Mouse (Mus musculus): ENCODE measurements at regions not wholly inside any gene's neighbourhood (a gene's known extent, or its start where the extent isn't known, plus 50 kb on each side); places are given as distances from the start of the nearest gene placed in this dataset.

DNA sequence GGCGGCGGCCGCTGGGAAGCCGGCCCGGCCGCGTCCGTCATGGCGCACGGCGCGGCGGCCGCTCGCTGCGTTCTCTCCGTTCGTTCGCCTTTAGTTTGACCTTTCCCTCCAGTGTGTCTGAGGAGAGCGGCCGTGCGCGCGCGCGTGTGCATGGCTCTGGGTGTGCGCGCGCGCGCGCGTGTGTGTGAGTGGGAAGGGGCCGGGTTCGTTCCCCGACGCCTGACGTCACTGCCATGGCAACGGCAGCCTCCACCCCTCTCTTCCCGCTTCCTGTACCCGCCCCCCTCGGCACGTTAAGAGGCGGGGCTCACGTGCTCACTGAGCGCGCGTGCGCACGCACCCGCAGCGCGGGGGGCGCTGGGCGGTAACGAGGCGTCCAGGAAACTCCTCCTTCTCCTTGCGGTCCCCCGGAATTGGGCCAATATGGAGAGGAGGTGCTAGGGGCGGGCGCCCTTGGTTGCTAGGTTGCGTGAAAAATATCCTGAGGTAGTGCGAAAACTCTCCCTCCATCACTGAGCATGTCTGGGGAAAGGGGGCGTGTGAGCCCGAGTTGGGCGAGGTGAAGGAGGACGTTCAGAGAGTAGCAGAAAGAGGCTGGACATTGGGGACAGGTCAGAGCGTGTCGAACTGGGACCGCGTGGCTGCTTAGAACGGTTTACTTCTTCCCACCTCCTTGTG lies 1862.5 kb upstream of the Lrrc6 start:
- DNase-seq (ENCODE audit: low spot score): peak; percentile 99

DNA sequence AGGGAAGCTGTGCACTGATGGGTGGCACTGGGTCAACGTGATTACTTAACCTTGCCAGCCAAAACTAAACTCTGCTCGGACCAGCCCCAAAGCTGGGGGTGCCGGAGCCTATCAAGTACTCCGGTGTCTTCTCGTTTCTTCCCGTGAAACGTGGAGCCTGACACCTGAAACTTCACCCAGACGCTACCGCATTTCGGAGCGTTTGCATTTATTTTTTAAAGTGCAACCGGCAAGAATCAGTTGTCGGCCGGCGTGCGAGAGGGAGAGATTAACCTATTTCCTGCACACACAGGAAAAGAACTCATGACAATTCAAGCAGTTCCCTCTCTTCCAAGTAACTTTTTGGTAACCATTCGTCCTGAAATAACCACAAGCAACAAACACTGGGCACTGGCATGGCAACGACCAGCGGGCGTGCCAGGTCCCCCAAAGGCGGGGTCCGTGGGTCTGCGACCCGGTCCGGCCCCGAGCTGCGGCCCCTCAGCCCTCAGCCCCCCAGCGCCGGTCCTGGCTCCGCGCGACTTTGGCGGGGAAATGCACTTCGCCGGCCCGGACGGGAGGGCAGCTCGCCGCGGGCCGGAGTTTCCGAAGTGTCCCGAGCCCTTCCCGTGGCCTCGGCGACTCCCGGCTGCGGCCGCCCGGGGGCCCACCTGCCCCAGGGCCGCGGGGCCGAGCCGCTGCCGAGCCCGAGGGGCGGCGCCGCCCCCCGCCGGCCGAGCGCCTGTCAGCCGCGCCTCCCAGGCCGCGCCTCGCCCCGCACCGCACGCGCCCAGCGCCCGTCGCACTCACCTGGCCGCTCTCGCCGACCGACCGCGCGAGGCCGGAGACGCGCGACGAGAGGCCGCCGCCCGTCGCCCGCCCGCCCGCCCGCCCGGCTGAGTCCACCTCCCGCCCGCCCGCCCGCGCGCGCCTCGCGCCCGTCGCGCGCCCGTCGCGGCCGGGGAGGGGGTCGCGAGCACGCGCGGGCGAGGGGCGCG lies 1861.7 kb upstream of the Lrrc6 start:
- DNase-seq (ENCODE audit: low spot score): peak; percentile 54

DNA sequence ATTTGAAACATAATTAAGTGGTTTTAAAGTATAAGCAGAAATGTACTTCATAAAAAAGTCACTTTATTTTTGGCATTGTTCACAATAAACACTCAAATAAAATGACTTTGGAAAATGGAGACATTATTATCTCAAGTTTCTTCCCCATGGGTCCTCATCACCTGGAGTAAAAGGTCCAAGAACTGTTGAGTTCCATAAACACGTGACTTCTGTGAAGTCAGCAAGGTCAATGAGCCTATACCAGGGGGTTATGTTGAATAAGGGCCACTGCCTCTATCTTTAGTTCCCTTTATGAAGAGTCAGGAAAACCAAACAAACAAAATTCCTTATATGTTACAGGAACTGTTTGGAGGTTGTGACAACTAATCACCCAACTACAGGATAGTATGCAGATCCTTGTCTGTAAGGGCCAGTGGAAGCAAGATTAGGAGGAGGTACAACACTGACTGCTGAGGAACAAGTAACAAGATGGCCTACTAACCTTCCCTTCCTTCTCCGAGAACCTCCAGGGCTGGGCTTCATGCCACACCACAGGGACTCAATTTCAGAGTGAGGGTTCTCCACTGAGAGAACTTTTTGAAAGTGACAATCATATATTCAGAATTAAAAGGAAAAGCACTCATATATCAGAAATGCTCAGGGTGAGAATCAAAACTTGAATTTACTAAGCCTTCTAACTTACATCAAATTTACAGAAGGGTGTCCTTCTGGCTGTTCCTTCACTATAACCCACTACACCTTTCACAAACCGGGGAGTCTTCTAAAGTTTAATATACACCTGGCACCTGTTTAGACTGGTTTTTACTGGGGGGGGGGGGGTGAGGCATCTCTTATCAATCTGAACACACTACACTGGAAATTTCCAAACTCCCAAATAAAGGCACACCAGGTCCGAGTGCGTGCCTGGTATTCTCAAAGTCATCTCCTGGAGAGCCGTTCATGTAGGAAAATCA lies 1860.5 kb upstream of the Lrrc6 start:
- no peak for DNase-seq (ENCODE audit: low spot score)

DNA sequence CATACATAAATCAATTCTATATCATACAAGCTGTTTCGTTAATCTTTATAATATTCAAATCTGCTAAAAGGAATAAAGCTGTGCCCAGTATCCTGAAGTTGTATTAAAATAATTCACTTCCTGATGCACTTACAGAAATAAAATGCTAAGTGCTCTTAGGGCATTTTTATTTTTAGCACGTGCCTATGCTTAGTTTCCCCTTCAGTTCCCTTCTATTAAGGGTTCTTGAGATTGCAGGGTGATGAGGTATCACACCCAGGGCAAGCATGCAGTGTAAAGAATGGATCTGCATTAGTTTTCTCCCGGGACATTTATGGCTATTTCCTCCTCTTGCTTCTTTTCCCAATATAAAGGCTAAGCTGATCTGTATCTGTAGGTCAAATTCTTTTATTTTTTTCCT lies 1858.8 kb upstream of the Lrrc6 start:
- DNase-seq (ENCODE audit: low spot score): no peak

DNA sequence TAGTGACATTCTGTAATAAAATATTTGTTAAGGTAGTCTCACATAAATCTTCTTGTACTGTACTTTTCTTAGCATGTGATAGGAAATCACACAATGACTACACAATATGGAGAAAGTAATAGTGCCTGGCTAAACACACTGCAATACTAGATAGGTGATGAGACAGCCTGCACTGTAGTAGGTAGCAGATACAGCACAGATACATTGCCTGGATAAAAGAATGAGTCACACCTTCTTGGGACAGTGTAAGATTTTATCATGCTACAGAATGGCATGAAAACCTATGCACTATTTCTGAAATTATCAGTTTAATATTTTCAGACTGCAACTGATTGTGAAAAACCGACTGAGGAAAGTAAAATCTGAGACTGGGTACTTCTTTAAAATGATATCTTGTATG lies 1855.2 kb upstream of the Lrrc6 start:
- no peak for DNase-seq (ENCODE audit: low spot score)

DNA sequence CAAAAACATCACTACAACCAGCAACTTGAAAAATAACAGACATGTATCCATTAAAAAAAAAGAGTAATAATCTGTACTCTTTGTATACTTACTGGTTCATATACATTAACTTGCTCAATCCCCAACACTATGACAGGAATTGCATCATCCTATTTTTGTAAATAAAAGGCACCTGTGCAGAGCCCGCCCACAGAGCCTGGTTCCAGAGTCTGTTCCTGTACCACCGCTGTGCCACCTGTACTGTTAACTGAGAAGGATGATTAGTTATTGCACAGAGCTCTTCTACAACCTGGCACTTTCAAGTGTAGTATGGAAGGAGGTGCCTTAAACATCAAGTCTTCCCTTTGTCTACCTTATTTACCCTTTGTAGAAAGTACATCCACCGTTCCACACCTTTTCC lies 1843.9 kb upstream of the Lrrc6 start:
- DNase-seq (ENCODE audit: low spot score): no peak

DNA sequence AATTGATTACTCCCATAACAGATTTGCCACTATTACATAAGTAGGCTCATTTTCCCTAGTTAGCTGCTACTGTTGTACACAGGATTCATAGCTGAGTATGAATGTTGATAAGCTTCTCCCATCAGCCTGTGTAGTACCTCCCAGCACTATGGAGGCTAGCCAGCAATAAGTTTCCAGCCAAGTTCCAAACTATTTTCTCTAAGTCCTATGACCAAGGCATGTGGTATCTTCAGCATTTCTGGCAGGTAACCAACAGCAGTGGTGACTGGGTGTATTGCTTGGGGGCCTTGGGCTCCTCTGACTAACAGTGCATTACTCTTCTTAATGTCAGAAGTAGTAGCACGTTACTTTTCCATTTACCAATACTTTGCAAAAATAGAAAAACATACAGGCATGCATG lies 1841.8 kb upstream of the Lrrc6 start:
- DNase-seq (ENCODE audit: low spot score): no peak

DNA sequence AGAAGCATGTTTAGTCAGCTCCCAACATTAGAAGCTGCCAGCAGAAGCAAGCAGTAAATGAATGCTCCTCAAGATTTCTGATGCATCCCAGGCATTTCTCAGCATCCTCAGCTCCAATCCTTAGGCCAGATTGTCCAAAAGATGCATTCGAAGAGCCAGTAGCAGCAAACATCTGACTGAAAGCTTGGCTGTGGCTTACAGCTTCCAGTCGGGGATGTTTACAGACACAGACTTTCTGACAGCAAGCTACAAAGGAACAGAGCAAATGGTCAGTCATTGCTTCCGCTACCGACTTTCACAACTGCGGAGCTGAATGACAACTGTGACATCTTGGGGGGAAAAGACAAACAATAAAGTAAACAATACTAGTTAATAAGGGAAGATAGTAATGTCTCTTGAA lies 1840.3 kb upstream of the Lrrc6 start:
- DNase-seq (ENCODE audit: low spot score): no peak

DNA sequence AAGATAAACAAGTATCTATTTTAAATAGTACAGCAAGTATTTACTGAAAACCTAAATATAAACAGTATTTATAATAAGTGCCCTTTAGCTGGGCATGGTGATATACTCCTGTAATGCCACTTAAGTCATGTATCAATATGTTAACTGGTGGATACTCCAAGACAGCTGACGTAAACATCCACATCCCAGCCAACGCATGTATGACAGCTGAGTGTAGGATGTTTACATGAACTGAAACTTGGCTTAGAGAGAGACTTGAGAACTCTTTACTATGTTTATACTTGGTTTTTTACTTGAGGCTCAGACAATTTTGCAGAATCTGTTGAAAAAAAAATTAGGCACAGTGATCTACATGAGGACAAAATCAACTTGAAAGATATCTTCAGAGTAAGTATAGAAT lies 1836.6 kb upstream of the Lrrc6 start:
- no peak for DNase-seq (ENCODE audit: low spot score)

DNA sequence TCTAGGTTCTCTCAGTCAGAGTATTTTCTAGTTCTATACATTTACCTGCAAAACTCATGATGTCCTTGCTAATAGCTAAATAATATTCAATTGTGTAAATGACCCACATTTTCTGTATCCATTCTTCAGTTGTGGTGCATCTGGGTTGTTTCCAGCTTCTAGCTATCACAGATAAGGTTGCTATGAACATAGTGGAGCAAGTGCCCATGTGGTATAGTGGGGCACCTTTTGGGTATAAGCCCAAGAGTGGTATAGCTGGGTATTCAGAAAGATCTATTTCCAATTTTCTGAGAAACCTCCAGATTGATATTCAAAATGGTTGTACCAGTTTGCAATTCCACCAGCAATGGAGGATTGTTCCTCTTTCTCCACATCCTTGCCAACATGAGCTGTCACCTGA lies 1835.1 kb upstream of the Lrrc6 start:
- DNase-seq (ENCODE audit: low spot score): no peak

DNA sequence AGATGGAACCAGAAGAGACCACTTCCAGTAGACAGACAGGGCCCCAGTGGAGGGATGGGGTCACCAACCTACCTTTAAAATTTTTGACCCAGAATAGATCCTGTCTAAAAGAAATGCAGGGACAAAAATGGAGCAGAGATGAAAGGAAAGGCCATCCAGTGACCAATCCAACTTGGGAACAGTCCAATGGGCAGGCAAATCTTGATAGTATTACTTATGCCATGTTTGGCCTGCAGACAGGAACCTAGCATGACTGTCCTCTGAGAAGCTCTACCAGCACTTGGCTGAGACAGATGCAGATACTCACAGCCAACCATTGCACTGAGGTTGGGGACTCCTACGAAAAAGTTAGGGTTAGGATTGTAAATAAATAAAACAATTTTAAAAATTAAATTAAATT lies 1815.4 kb upstream of the Lrrc6 start:
- DNase-seq (ENCODE audit: low spot score): no peak
